Mouse (Mus musculus) left cerebral cortex, adult 9 months (tissue): ENCODE measurements at regions not wholly inside any gene's neighbourhood (a gene's known extent, or its start where the extent isn't known, plus 50 kb on each side); places are given as distances from the start of the nearest gene placed in this dataset.

ENCODE experiments used
- DNase-seq, 2 experiments: peaks; one replicate each; pipeline ENCODE4 v3.0.0; 2022; ENCODE audit warnings: low spot score in 2 of 2

- no peak for DNase-seq
Observed at GRCm38 (mm10) chr2:166354391-166354790, 198.9 kb upstream of the Sulf2 start.

DNA sequence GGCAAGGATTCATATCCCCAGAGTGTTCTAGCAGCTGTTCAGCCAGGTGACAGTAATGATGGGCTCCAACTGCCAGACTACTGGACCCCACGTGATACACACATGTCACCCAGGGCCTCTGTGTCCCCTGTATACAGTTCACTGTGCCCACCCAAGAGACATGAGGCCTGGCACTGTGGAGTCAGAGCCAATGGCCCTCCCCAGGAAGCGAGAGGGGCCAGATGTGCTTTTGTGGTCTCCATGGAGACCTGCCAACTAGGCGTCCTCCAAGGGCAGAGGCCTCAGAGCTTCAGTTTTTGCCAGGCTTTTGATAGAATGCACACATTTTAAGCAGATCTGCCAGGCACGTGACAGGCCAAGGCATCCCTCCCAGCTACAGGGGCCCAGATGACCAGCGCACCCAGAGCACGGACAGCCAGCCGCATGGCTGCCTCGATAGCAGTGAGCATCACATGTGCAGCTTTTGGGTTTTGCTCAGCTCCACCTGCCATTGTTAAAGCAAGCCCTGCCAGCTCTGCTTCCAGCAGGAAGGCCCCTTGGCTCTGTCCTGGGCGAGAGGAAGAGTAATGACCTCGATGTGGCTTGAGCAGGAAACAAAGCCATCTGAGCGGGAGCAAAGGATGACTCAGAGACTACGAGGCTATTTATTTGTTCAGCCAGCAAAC is 198.1 kb upstream of the Sulf2 start:
- no peak for DNase-seq

- DNase-seq: no peak
Observed at GRCm38 (mm10) chr2:166351984-166352383, 196.5 kb upstream of the Sulf2 start.

DNA sequence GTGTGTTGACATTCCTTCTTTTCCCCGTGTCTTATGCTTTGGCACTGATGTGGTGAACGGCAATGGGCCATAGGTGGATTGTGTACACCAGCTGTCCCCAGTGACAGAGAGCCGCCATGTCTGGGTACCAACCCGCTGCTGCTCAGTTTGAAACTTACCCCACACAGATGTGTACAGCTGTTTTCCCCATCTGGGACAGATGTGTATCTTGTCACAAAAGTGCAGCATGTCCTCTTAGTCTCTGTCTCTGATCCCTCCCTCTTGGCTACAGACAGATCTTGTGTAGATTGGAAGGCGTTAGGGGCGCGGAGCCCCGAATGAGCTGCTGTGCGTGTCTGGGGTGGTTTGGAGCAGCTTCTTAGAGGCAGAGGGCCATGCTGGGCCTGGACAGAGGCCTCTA is 196.1 kb upstream of the Sulf2 start:
- no peak for DNase-seq

GRCm38 (mm10) chr2:166348654-166349053 is 193.2 kb upstream of the Sulf2 start:
- no peak for DNase-seq

DNA sequence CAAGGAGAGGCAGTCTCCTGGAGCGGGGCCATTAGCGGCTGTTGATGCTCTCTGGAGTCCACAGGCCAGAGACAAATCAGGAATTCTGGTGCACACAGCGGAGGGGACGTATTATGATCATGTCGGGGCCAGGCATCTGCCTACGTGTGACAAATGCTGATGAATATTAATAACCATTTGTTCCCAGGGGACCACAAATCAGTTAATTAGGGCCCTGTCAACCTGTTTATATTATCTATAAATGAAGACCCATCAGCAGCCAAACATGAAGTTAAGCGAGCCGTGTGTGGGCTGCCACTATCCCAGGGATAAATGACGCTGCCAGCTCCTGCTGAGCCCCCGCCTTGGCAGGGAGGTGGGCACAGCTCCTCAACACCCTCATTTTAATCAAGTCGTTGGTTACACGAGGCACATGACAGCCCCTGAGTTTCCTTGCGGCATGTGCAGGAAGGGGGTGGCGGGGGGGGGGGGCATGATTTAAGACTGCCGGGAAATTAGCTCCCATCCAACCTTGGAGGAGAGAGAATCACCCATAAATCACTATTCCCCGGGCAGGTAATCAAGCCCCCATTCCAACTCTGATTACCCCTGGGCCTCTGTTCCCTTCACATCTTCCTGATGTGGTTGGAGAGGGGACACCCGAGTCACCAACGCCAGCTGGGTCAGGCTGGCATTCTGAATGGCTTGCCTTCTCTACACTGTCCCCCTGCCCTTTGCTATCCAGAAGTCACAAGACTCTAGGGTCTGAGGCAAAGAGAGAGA is 191.1 kb upstream of the Sulf2 start:
- DNase-seq: no peak

GRCm38 (mm10) chr2:166343551-166344340 is 188.3 kb upstream of the Sulf2 start:
- DNase-seq: no peak

GRCm38 (mm10) chr2:166342407-166342806 is 186.9 kb upstream of the Sulf2 start:
- DNase-seq: peak; percentile 30 to 58

DNA sequence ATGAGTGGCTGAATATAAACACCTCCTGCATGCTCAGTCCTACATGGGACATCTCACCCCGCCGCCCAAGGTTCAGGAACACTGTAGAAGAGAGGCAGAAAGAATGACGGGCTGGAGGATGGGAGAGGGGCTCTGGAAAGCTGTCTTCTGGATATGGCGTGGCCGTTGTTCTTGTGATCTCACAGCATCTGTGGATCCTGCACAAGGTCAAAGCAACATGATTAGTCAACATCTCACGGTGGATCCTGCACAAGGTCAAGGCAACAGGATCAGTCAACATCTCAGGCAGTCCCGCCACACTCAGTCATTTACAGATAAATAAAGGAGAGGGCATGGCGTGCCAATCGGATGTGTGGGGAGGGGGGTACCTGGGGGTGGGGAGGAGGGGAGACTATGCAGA is 184.7 kb upstream of the Sulf2 start:
- DNase-seq: no peak

DNA sequence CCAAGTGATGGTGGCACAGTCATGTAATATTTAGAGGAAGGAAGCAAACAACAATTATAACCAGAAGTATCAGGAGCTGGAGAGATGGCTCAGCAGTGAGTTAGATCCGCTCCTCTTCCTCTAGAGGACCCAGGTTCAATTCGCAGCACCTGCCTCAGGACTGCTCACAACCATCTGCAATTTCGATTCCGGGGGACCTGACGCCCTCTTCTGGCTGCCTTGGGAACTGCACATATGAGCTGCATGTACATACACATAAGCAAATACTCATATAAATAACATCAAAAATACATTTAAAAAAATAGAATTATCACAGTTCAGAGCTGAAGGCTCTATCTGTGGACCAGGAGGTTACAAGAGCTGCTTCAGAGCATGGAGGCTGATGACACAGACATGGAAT is 184.0 kb upstream of the Sulf2 start:
- no peak for DNase-seq

DNA sequence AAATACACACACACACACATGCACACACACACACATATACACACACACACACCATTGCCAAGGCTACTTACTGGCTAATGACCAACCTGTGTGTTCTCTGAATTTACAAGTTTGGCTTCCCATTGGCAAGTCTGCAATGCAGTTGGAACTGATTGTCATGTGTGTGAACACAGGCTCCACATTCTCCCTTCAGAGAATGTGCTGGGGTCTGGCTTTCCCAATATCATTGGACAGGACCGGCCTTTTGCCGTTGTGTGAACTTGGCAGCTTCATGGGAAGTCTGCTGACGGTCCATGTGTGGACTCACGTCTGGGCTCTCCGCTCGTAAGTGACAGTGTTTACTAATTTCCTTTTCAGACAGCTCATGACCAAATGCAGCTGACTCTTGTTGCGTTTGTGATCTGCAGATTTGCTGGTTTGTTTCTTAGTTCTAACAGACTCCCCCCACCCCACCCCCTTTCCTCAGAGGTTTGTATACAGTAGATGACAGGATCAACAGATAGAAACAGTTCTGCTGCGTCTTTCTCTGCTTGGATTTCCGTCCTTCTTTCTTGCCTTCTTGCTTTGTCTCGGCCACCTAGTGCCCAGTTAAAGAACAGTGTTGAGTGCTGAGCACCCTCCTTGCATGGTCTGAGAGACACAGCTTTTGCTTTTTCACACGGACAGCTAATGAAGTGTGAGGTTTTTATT is 183.1 kb upstream of the Sulf2 start:
- DNase-seq: no peak

- DNase-seq: no peak
Observed at GRCm38 (mm10) chr2:166337666-166338065, 182.2 kb upstream of the Sulf2 start.

- no peak for DNase-seq
Observed at GRCm38 (mm10) chr2:166335702-166336101, 180.2 kb upstream of the Sulf2 start.

GRCm38 (mm10) chr2:166334559-166334958 is 179.1 kb upstream of the Sulf2 start:
- no peak for DNase-seq

DNA sequence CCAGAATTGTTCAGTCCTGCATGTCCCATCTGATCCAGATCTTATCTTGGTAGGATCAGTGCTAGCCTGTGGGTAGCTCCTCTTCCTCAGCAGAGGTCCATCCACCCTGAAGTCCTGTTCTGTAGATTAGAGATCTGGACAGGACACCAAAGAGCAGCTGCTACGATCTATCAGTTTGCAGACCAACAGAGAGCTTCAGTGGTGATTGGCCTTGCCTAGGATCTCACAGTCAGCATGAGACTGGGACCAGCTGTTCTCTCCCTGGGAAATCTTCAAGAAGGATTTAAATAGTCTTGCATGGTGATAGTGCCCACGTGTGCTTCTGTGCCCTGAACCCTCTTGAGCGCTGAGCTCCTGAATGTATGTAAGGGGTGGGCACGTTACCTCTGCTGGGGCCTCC is 178.4 kb upstream of the Sulf2 start:
- no peak for DNase-seq

DNA sequence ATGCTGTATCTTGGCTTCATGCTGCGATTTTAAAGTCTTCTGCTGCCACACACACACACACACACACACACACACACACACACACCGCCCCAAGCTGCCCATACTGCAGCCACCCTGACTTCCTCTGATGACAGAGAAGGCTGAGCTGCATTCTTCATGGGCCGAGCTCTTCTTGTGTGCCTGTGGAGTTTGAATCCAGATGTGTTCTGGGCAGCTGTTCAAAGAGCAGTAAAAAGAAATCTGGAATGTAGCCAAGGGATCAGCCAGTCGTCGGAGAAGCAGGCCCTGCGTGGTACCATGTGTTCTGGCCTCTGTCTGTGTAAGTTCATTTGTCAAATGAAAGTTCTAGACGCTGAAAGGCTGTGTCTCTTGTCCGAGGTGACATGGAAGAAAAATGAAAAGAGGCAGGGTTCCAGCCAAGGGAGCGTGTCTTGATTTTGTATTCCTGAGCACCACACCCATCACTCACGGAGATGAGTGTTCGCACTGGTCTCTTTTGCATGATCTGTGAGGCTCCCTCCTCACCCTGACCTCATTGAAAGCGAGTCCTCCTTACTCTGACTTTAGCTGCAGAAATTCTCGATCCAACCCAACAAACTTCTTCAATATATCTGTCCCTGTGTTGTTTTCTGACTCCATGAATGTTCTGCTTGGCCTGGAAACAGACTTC is 177.4 kb upstream of the Sulf2 start:
- DNase-seq: no peak

GRCm38 (mm10) chr2:166331192-166331591 is 175.7 kb upstream of the Sulf2 start:
- DNase-seq: no peak

DNA sequence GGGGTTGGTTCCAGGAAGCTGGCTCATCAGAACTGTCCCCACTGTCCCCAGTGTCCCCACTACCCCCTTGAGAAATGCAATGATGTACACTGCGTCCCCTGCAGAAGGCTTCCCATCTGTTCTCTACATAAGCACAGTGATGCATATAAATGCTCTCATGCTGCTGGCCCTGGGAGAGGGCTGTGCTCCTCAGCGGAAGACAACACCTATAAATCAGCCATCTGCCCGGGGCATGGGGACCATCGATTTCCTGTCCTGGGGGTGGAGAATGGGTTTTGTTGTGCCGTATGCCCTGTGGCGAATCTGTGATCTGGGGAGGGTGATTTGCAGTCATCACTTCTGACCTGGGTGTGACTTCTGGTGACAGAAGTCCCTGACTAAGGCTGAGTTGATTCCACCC is 174.9 kb upstream of the Sulf2 start:
- DNase-seq: no peak

DNA sequence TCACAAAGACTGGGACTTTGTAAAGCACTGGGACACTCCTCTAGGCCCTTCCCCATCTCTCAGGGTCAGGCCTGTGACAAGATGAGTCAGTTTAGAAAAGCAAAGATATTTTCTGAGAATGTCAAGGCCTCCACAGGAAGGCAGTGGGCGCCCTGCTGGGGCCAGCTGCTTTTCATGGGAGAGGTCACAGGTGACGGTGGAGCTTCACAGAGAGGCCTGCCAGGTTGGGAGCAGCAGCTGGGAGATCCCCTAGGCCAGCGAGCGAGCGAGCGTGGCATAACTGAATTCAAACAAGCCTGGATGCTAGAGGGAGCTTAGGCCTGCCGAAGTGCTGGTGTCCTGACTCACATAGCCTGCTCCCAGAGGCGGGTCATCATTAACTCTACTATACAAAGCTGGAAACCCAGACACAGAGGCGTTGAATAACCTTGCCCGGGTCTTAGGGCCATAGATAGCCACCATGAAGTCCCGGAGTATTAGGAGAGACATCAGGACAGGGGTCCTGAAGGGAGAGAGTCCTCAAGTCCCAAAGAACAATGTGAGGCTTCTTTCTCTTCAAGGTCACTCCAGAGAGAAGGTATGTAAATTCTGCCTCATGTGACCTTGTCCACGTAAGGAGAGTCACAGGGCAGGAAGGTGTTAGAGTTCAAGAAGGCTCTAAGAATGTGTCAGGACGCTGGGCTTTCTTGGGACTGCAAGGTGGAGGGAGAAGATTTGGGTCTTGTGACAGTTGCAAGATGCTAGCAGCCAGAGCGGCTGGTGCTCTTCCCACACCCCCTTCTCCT is 174.3 kb upstream of the Sulf2 start:
- no peak for DNase-seq

DNA sequence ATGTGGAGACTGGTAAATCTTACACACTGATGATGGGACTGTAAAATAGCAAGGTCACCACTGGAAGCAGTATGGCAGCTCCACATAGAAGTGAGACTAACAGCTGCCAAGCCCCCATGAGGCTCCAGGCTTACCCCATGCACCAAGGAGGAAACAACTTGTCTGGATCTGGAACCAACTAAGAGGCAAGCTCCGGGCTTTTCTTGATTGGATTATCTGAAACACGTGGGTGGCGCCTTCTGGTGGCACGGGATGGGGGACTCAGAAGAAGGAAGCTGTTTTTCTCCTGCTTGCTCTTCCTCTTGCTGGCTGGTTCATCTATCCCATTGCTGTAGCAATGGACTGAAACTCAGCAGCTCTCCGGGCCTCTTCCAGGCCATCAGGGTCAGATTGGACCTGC is 171.5 kb upstream of the Sulf2 start:
- DNase-seq: no peak

DNA sequence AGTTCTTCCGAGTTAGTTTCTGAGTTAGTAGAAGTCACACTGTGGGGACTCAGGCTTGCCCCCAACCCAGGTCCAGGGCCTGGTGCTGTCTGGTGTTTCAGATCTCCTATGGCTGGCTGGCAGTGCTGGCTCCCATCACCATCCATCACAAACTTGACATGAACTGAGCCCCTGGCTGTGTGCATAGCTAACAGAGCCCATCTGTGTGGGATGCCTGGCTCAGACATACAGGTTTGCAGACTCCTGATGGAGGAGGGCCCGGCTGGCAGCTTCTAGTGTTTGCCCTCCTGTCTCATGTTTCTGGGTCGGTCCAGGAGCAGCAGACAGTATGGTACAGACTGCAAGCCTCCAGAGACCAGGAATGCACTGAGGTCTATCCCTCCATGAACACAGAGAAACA is 169.5 kb upstream of the Sulf2 start:
- no peak for DNase-seq
